Mouse (Mus musculus): ENCODE data around the gene Zfp652. TPM values are rescaled to one million over a fixed set of nuclear protein-coding genes. Genes with fewer than 3 reads are reported as not detected.

Gene Zfp652
- polyA plus RNA-seq, 1 experiment from 2014 or later: 6.3 TPM

GRCm38 (mm10) chr11:95831641-95832040 is 119.2 kb downstream of the Zfp652 start:
- Histone ChIP-seq H3K27ac (no peak overlapping the region), H3K27me3 (peaks cover 77% of the 10 kb centered on the region), H3K36me3 (peaks cover 23% of the 10 kb centered on the region), H3K4me1 (replicated peaks) (peaks cover 85% of the 10 kb centered on the region), H3K4me2 (peak overlapping the region; percentile 63), H3K4me3 (replicated peaks) (peak overlapping the region; percentile 46), H3K9ac (peak overlapping the region; percentile 45; the same call in 1 of the 2 replicates), H3K9me3 (replicated peaks) (no peaks in the 10 kb centered on the region)
- DNase-seq (no peak), ATAC-seq (ENCODE audit: low read depth) (no peak)
- 6% methylated on average over 15 of the region's 15 CpGs for WGBS (ENCODE audit: insufficient replicate concordance)

- peaks cover 23% of the 10 kb centered on the region for H3K36me3 ChIP-seq
- WGBS (ENCODE audit: insufficient replicate concordance): 68% methylated on average over 18 of the region's 18 CpGs
- no peak for ATAC-seq (ENCODE audit: low read depth)
- no peak overlapping the region for H3K9ac ChIP-seq
- H3K4me3 ChIP-seq (replicated peaks): no peak overlapping the region
- H3K4me2 ChIP-seq: no peak overlapping the region
- peaks cover 85% of the 10 kb centered on the region for H3K4me1 ChIP-seq (replicated peaks)
- H3K9me3 ChIP-seq (replicated peaks): no peaks in the 10 kb centered on the region
- no peak for DNase-seq
- H3K27me3 ChIP-seq: peaks cover 79% of the 10 kb centered on the region
- no peak overlapping the region for H3K27ac ChIP-seq
Observed at GRCm38 (mm10) chr11:95832129-95833005, 119.9 kb downstream of the Zfp652 start.

DNA sequence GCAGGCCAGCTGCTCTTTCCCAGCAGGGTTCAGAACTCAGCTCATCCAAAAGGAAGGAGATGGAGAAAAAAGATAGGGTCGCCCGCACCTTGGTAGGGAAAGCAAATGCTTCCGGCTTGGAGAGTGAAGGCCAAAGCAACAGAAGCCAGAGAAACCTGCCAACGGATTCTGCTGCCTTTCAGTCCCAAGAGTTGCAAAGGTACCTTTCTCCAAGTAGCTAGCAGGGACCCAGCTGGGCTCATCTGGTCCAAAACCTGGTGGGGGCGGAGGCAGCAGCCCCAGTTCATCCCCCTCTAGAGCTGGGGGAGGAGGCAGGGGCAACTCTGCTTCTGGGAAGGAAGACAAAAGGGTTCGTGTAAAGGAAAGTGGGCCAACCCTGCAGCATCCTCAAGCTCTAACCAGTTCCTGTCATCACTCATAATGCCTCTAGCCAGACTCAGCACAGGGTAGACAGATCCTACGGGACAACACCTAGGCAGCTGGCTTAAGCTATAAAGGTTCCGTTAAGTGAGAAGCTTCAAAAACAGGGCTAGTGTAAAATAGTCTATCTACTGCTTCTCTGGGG is 120.6 kb downstream of the Zfp652 start:
- no peaks in the 10 kb centered on the region for H3K9me3 ChIP-seq (replicated peaks)
- WGBS (ENCODE audit: insufficient replicate concordance): 55% methylated on average over 8 of the region's 8 CpGs
- H3K4me1 ChIP-seq (replicated peaks): peaks cover 85% of the 10 kb centered on the region
- peaks cover 23% of the 10 kb centered on the region for H3K36me3 ChIP-seq
- H3K27me3 ChIP-seq: peaks cover 75% of the 10 kb centered on the region
- H3K9ac ChIP-seq: no peak overlapping the region
- no peak overlapping the region for H3K4me3 ChIP-seq (replicated peaks)
- ATAC-seq (ENCODE audit: low read depth) (no peak), DNase-seq (no peak)
- H3K4me2 ChIP-seq: peak overlapping the region; percentile 62
- H3K27ac ChIP-seq: no peak overlapping the region

- H3K4me1 ChIP-seq (replicated peaks): peaks cover 85% of the 10 kb centered on the region
- ATAC-seq (ENCODE audit: low read depth) (0 out of 2 replicates have a peak, but pooled peaks have one; percentile 0), DNase-seq (no peak)
- 19% methylated on average over 18 of the region's 18 CpGs for WGBS (ENCODE audit: insufficient replicate concordance)
- peak overlapping the region; percentile 30 for H3K4me3 ChIP-seq (replicated peaks)
- H3K27me3 ChIP-seq: peaks cover 69% of the 10 kb centered on the region
- H3K27ac ChIP-seq: 0 out of 2 replicates have a peak overlapping the region, but pooled peaks have one; percentile 41
- no peaks in the 10 kb centered on the region for H3K9me3 ChIP-seq (replicated peaks)
- peaks cover 21% of the 10 kb centered on the region for H3K36me3 ChIP-seq
- H3K9ac ChIP-seq: peak overlapping the region; percentile 20
- H3K4me2 ChIP-seq: peak overlapping the region; percentile 62
Observed at GRCm38 (mm10) chr11:95833631-95834142, 121.2 kb downstream of the Zfp652 start.

- Histone ChIP-seq H3K9me3 (replicated peaks) (no peaks in the 10 kb centered on the region), H3K4me1 (replicated peaks) (peaks cover 85% of the 10 kb centered on the region), H3K36me3 (peaks cover 18% of the 10 kb centered on the region), H3K27ac (peak overlapping the region; percentile 71; the same call in 1 of the 2 replicates), H3K27me3 (peaks cover 64% of the 10 kb centered on the region), H3K4me2 (peak overlapping the region; percentile 62), H3K9ac (peak overlapping the region; percentile 20), H3K4me3 (replicated peaks) (peak overlapping the region; percentile 30)
- 1% methylated on average over 22 of the region's 22 CpGs for WGBS (ENCODE audit: insufficient replicate concordance)
- DNase-seq: peak; percentile 47
- peak; percentile 28; the same call in 1 of the 2 replicates for ATAC-seq (ENCODE audit: low read depth)
Observed at GRCm38 (mm10) chr11:95834143-95834667, 121.7 kb downstream of the Zfp652 start.

- DNase-seq (peak; percentile 57), ATAC-seq (ENCODE audit: low read depth) (peak; percentile 80)
- Histone ChIP-seq H3K4me3 (replicated peaks) (peak overlapping the region; percentile 30), H3K27ac (peak overlapping the region; percentile 71), H3K27me3 (peaks cover 56% of the 10 kb centered on the region), H3K4me2 (peak overlapping the region; percentile 62), H3K9me3 (replicated peaks) (no peaks in the 10 kb centered on the region), H3K4me1 (replicated peaks) (peaks cover 82% of the 10 kb centered on the region), H3K9ac (peak overlapping the region; percentile 20), H3K36me3 (peaks cover 16% of the 10 kb centered on the region)
- WGBS (ENCODE audit: insufficient replicate concordance): 2% methylated on average over 15 of the region's 15 CpGs
Observed at GRCm38 (mm10) chr11:95834742-95835710, 122.6 kb downstream of the Zfp652 start.

DNA sequence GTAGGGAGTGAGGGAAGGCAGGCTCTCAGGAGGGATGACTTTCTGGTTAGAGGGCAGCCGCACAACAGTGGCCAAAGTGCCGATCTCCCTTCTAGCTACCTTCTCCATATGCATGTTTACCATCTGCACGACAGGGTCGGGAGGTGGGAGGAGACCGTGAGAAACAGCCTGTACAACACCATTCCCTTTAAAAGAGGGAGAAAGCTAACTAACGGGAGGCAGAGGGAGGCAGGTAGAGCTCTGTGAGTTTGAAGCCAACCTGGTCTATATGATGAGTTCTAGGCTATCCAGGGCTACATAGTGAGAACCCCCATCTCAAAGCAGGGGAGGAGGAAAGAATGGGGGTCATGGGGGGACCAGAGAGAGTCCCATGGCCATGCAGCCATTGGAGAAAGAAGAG is 123.4 kb downstream of the Zfp652 start:
- peak overlapping the region; percentile 62 for H3K4me2 ChIP-seq
- H3K4me3 ChIP-seq (replicated peaks): no peak overlapping the region
- peak overlapping the region; percentile 20; the same call in 1 of the 2 replicates for H3K9ac ChIP-seq
- DNase-seq (no peak), ATAC-seq (ENCODE audit: low read depth) (no peak)
- peaks cover 8% of the 10 kb centered on the region for H3K36me3 ChIP-seq
- peaks cover 80% of the 10 kb centered on the region for H3K4me1 ChIP-seq (replicated peaks)
- no peaks in the 10 kb centered on the region for H3K9me3 ChIP-seq (replicated peaks)
- 19% methylated on average over 6 of the region's 6 CpGs for WGBS (ENCODE audit: insufficient replicate concordance)
- H3K27me3 ChIP-seq: peaks cover 56% of the 10 kb centered on the region
- peak overlapping the region; percentile 71 for H3K27ac ChIP-seq

GRCm38 (mm10) chr11:95836433-95836832 is 124.0 kb downstream of the Zfp652 start:
- 79% methylated on average over 6 of the region's 6 CpGs for WGBS (ENCODE audit: insufficient replicate concordance)
- ATAC-seq (ENCODE audit: low read depth): no peak
- H3K27me3 ChIP-seq: peaks cover 55% of the 10 kb centered on the region

GRCm38 (mm10) chr11:95837059-95837458 is 124.6 kb downstream of the Zfp652 start, which contains the start of gene Gngt2:
TSS of gene Gngt2 (plus strand) at chr11:95837216.
- Histone ChIP-seq H3K27me3 (peaks cover 51% of the 10 kb centered on the region), H3K9me3 (replicated peaks) (no peaks in the 10 kb centered on the region), H3K4me3 (replicated peaks) (no peak within 1 kb of the TSS), H3K4me1 (replicated peaks) (peaks cover 84% of the 10 kb centered on the region), H3K4me2 (no peak within 1 kb of the TSS), H3K9ac (peak within 1 kb of the TSS; percentile 20; the same call in 1 of the 2 replicates), H3K36me3 (no peaks in the 10 kb centered on the region), H3K27ac (peak within 1 kb of the TSS; percentile 71)
- DNase-seq (no peak), ATAC-seq (ENCODE audit: low read depth) (no peak)
- 73% methylated on average over 10 of the region's 10 CpGs for WGBS (ENCODE audit: insufficient replicate concordance)

More at GRCm38 (mm10) chr11:95836433-95836832, 124.0 kb downstream of the Zfp652 start:
- H3K9ac ChIP-seq: no peak overlapping the region
- no peak overlapping the region for H3K27ac ChIP-seq
- H3K36me3 ChIP-seq: peaks cover 2% of the 10 kb centered on the region; the same call in 1 of the 2 replicates
- H3K4me2 ChIP-seq: no peak overlapping the region
- peaks cover 80% of the 10 kb centered on the region for H3K4me1 ChIP-seq (replicated peaks)
- no peak for DNase-seq
- no peak overlapping the region for H3K4me3 ChIP-seq (replicated peaks)
- no peaks in the 10 kb centered on the region for H3K9me3 ChIP-seq (replicated peaks)

DNA sequence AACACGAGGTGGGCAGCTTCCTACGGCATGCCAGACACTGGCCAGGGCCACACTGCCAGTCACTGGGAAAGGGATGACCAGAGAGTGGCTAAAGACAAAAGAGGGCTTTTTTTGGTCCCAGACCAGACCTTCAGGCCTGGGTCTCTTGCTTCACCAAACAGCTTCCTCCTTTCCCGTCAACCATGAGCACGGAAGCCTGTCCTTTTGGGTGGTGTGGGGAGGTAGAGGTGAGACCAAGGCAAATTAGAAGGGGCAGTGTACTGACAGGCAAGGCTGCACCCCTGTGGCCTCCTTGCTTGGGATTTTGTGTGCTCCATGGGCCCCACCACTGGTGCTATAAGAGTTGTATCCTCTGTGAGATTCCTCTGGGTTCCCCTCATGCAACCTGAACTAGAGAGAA is 126.1 kb downstream of the Zfp652 start:
- peaks cover 93% of the 10 kb centered on the region for H3K4me1 ChIP-seq (replicated peaks)
- peaks cover 35% of the 10 kb centered on the region for H3K27me3 ChIP-seq
- no peak for ATAC-seq (ENCODE audit: low read depth)
- 0 out of 2 replicates have a peak overlapping the region, but pooled peaks have one; percentile 23 for H3K27ac ChIP-seq
- no peak overlapping the region for H3K9ac ChIP-seq
- no peak overlapping the region for H3K4me2 ChIP-seq
- no peaks in the 10 kb centered on the region for H3K36me3 ChIP-seq
- WGBS (ENCODE audit: insufficient replicate concordance): 48% methylated on average over 4 of the region's 4 CpGs
- no peaks in the 10 kb centered on the region for H3K9me3 ChIP-seq (replicated peaks)
- H3K4me3 ChIP-seq (replicated peaks): no peak overlapping the region
- DNase-seq: no peak
